Mouse (Mus musculus): ENCODE data around the gene Aldh8a1.
A peak's percentile ranks its signal among the peaks of the same experiment; 100 is the strongest.
"Not testable (repeated sequence)": the region's sequence is repeated elsewhere in the genome, so short reads cannot be mapped to it uniquely, and the experiment has no call there.

Gene Aldh8a1

DNA sequence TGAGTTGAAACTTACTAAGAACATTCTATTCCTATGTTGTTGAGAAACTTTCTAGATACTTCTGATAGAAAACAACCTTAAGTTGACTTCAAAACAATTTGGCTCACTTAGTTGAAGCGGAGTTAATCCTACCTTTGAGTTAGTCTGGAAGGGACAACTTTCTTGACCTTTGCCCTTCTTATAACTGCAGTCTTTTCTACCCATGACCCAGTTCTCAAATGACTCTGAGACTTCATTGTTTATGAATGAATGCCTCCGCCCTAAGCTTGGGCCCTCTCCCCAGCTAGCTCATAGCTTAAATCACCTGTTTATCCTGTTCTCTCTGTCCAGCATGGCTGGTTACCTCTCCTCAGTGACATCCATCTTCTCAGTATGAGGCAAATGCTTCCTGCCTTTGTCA, 7.5 kb upstream of the Aldh8a1 start:
- DNase-seq = no peak

DNA sequence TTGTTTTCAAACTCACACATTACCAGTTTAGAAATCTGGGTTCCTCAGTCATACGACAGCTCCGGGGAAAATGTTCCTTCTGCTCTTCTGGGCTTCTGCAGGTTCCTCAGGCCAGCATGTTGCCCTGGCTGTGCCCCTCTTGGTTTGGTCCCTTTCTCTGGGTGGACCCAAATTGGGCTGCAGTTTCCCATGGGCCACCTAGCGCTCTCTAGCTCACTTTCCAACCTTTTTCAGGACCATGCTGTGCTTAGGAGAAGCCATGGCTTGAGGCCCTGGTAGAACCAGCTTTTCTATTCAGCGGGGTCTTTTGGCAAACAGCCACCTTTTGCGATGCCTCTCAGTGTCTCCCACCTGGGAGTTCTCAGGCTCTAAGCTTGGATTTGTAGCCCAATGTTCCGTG, 4.8 kb upstream of the Aldh8a1 start:
- no peak for DNase-seq

DNA sequence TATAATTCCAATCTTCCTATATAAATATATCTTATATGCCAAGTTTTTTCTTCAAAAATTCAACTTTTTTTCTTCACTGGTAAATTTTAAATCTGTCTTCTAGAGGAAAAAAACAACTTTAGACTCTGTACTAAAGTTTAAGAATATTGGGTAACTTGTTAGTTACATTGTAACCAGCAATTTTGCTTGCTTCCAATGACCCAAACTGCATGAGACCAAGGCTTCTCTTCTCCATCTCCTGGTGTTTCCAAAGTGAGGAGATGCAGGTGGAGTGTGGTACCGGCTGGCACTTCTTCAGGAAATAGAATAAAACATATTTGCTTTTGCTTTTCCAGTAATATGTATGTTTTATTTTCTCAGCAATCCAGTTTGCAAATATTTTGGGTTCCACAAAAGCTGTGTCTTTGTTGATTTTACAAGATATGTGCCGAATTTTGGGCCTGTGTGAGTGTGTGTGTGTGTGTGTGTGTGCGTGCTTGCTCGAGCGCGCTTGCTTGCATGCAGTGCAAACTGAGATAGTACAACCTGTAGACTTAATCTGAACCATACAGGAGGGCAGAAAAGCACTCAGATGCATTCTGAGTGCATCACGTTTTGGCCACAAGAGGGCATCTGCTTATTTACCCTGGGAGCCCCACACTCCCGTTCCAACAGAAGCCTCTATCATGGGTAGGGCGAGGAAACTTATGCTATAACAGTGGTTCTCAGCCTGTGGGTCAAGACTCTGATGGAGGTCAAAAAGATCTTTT, 1.3 kb downstream of the Aldh8a1 start:
- peak; percentile 34 for DNase-seq

DNA sequence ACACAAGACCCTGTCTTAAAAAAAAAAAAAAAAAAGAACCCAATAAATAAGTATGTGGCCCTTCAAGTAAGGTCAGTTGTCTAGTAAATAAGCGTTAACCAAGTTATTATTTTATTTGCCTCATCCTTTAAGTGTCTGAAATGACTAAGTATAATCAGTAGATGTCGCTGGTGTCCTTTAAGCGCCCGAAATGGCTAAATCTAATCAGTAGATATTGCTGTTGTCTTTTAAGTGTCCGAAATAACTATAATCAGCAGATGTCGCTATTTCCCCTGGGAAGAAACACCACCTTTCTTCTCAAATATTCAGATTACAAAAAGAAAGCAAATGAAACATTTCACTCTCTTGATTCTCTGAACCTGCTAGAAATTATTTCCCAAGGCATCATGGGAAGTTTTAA, 5.8 kb downstream of the Aldh8a1 start:
- DNase-seq = peak; percentile 68

DNA sequence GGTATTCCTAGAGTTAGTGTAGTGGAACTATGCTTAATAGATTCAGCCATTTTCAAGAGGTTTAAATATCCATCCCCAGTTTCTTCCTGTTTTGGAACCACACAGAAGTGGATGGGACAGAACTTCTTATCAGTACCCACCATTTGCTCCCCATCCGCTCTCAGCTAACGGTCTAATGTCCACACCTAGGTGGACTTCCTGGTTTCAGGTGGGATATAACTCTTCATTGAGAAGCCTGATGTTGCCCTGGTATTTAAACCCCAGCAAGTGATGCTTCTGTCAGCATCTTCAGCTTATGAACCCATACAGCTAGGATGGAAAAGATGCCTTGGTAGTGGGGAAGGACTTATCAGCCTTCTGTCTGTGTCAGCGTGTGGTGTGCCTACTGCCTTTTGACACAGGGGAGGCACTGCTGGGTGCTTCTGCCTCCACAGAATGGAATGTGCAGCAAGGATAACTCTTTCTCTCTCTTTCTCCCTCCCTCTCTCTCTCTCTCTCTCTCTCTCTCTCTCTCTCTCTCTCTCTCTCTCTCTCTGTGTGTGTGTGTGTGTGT, 8.1 kb downstream of the Aldh8a1 start:
- DNase-seq = no peak

DNA sequence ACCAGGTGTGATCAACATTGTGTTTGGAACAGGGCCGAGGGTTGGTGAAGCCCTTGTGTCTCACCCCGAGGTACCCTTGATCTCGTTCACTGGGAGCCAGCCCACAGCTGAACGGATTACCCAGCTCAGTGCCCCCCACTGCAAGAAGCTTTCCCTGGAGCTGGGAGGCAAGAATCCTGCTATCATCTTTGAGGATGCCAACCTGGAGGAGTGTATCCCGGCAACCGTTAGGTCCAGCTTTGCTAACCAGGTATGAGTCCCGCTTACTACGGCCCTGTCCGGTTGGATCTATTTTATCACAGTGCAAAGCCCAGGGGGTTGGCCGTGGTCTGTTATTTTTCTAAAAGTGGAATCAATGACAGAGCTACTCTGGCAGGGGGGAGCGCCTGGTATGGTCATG, 12.0 kb downstream of the Aldh8a1 start:
- no peak for DNase-seq

DNA sequence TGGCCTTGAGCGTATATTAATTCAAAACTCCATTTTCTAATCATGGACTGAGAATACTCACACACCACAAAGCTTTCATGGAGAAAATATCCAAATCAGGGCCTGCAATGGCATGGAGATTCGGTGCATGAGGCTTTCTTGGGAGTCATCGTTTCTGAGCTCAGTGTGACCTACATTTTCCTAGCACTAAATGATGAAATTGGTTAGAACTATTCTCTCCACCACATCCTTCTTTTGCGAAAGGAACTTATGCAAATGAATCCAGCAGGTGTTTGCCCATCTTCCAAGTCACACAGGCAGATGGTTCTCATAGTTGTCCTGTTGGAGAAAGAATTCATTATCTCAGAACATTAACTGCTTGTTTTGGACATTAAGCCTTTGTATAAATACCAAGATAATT, 13.3 kb downstream of the Aldh8a1 start:
- DNase-seq = no peak

DNA sequence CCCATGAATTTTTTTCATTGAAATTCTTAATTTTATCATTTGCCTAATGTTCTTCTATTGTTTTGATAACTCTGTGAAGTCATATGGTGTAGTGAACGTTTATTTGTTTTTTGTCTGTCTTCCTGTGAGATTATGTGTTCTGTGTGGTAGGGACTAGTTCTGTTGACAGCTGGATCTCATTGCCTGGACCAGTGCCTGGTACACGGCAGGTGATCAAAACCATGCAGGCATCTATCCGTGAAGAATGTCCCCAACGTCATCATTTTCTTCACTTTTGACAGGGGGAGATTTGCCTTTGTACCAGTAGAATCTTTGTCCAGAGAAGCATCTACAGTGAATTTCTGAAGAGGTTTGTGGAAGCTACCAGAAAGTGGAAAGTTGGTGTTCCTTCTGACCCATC, 14.2 kb downstream of the Aldh8a1 start:
- DNase-seq = no peak

DNA sequence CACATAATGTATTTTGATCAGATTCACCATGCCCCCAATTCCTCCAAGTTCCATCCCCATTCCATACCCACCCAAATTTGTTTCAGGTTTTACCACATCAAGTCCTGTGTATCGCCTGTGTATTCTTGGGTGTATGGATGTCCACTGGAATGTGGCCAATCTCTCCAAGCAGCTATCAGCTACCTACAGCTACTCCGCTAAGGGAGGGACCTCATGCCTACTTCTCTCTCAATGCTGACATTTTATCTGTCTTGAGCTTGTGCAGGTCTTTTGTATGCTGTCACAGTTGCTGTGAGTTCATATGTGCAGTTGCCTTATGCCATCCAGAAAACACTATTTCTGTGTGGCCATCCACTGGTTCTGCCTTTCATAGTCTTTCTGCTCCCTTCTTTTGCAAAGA, 16.3 kb downstream of the Aldh8a1 start:
- DNase-seq = no peak

DNA sequence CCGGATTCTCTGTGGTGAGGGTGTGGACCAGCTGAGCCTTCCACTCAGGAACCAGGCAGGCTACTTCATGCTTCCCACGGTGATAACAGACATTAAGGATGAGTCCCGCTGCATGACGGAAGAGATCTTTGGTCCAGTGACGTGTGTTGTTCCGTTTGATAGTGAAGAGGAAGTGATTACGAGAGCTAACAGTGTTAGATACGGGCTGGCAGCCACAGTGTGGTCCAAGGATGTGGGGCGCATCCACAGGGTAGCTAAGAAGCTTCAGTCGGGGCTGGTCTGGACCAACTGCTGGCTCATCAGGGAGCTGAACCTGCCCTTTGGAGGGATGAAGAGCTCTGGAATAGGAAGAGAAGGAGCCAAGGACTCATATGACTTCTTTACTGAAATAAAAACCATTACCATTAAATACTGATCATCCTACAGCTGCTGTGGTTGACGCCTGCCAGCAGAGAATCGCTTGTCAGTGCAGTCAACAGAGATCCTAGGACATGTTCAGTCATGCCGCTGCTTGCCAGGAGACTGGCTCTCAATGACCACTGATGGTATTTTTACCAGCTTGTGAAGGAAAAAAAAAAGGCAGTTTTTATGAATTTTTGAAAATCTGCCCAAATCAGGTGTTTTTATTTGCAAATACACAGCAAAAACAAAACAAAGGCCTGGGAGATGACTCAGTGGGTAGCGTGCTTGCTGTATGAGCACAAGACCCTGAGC, 18.5 kb downstream of the Aldh8a1 start:
- DNase-seq = no peak

DNA sequence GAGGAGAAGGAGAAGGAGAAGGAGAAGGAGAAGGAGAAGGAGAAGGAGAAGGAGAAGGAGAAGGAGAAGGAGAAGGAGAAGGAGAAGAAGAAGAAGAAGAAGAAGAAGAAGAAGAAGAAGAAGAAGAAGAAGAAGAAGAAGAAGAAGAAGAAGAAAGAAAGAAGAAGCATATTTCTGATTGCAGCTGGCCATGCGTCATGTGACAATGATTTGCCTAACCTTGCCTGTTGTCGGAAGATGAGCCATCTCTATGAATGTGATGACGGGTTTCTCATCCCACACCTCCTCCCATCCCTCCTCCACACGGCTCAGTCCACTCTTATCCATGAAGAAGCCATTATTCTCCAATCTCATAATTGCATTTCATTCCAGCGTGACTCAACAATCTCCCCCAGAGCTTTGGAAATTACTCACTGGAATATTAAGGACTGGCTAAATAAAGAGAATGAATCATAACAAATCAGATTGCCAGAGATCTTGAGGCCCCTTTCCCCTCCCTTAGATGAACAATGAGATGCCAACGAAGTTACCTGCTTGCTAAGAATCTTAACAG, 21.9 kb downstream of the Aldh8a1 start:
- not testable (repeated sequence) for DNase-seq

DNA sequence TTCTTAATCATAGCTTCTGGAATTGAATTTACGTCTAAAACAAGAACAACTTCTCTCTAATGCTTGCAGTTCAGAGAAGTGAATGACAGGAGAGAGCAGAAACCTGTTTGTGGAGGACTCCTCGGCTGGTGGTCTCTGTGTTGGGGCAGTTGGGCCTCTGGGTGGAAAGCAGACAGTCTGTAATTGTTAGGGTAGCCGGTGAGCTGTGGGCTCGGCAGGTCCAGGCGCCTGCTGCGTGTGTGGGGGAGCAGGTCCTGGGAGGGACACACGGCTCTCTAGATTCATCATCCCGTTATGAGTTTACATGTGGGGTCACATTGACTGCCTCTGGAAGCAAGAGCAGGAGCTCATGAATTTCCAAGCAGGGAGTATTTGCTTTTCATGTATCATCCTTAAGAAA, 22.5 kb downstream of the Aldh8a1 start:
- no peak for DNase-seq

DNA sequence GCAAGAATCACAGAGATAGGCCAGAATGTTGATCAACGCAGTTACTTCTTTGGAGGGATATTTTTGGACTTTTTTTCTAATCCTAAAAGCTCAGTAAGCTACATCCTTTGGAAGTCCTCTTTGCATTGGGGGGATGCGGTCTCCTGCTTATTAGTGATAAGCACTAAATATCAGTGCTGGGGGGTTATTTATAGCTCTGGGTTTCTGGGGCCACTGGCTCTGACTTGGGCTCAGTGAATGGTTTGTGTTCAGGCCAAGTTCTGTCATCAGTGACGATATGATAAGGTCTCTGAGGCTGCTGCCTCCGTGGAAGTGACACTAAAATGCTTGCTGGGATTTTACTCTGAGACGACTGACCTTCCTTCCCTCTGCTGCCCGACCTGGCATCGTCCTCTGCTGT, 22.9 kb downstream of the Aldh8a1 start:
- no peak for DNase-seq

DNA sequence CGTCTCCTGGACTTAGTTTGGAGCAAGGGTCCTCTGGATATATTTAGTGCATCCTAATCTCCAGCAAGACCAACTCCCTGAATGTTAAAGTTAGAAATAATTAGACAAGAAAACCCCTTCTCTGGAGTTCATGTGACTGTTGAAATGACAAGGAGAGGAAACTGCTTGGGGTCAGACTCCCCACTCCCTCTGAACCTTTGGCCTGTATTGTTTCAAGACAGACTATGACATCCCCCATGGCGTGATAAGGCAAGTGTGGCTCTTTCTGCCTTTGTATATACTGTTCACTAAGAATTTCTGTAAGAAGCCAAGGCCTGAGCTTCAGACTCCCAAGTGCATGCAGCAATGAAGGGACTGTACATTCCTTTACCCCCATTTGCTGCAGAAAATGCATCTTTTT, 23.4 kb downstream of the Aldh8a1 start:
- no peak for DNase-seq

DNA sequence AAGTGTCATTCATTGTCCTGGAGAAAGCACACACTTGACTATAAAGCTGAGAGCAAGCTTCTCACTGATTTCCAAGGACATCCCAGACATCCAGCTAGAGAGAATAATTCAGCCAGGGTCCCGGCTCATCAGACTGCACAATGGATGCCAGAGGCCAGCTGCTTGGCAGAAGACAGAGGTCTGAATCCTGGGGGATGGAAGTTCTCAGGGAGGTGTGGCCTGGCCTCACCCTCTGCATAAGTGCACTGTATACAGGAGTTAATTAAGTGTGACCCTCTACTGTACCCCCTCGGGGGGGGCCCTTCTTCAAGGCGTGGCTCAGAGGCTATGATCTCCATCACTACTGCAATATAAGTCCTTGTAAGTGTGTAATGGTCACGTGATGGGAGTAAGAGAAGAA, 24.2 kb downstream of the Aldh8a1 start:
- DNase-seq = no peak

DNA sequence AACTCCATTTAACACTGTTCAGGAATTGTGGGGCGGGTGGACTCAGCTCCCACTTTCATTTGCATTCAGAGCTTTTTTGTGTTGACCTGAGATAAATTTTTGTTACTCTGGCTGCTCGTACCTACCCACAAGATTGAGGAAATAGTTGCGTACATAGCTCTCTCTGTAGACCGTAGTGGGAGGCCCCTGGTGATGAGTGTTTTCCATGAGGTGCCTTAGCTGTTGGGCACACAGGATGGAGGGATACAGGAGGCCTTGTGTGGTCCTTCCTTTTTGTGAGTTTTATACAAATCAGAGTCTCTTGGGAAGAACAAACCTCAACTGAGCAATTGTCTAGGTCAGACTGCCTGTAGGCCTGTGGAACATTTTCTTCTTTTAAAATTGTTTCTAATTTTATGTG, 27.7 kb downstream of the Aldh8a1 start:
- DNase-seq = no peak

DNA sequence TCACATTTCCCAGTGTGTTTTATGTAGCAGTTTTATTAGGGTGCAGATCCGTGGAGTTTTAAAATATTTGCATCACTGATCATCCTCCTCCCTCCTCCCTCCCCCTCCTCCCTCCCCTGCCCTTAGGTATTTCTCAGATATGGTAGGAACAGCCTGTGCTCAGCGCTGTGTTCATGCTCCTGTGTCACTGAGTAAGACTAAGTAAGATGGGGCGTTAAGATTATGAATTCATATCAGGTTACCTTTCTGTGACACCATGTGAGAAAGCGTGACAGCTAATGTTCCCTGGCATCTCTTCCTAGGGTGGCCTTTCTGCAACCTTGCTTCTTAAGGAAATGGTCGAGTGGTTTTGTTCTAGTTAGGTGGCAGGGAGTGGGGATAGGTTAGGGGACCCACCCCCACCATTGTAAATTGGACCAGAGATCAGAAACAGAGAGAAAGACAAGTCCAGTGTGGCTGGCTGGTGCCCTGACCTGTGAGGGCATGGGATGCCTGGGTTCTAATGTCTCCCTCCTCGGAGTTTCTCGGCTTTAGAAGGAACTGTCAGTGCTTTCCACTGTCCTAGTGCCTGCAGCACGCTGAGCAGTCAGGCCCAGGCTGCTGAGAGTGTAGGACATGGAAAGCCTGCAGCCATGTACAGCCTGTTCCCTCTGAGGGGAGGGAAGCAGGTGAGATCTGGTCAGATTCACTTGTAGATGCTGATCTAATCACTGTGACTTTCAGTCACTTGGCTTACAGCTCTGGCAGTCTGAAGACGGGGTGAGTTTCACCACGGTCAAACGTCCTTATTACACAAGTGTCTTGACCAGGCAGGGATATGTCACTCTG, 28.8 kb downstream of the Aldh8a1 start:
- DNase-seq = no peak

DNA sequence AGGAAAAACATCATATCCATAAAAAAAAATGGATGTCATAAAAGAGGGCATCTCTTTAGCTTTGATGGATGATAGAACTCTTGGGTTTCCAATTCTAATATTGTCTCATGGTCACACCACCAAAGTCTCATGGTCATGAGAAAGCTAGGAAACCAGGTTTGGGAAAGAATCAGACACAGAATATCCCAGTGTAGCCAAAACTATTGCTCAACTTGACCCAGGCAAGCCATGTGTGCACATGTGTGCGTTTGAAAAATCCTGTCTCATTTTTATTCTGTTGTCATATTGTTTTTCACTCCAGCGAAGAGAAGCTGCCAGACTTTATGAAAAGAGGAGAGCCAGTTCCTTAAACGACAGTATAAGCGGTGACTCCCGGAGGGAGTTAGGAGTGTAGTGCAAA, 33.6 kb downstream of the Aldh8a1 start:
- DNase-seq = no peak

DNA sequence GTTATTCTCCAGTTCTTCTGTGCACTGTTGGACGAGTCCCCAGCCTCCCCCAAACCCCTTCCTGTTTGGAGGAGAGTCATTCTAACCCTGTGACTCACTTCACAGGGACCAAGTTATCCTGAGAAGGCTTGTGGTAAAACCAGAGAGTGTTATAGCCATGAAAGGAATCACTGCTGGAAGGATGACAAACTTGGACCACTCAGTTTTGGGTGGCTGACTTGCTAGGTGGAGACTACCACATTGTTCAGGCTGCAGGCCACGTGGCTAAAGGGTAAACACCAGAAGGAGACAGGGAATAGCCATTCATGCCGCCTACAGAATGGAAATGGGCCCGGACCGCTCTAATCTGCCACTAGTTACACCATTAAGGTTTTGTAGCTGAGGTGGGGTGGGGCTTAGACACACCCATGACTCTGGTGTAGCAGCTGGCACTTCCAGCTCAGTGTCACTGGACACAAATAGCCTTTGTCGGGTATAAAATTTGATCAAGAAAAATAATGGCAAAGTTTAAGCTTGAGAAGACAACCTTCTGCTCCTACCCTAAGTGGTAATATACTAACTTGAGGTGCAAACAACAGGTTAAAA, 34.6 kb downstream of the Aldh8a1 start:
- DNase-seq = no peak

DNA sequence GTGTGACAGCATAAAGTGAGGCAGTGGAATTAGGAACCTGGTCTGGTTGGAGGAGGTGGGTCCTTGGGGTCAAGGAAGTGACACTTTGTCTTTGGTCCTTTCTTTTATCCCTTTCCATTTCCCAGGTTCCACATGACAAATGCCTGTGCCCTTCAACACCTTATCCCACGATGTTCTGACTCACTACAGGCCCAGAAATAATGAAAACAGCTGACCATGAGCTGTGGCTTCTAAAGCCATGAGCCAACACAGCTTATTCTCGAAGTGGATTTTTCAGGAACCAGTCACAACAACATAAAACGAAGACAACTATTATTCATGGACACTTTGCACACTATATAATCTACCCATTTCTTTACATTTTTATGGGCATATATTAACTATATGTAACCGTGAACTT, 37.9 kb downstream of the Aldh8a1 start:
- no peak for DNase-seq

DNA sequence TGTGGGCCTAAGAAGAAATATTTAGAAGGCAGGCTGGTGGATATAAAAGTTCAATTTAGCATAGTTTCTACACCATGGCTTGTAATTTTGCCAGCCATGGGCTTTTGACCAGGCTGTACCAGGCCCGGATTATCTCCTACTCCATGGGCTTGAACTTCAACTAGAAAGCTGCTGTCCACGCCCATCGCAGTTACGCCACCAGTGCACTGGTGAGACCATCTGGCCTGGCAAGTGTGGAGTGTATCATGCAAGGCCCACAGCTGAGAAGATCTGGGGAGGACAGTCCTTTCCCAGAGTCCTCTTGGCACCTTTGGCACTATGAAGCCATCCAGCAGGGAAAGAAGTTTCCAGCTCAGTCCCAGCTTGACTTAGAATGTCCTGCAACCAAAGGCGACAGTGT, 39.1 kb downstream of the Aldh8a1 start:
- no peak for DNase-seq

DNA sequence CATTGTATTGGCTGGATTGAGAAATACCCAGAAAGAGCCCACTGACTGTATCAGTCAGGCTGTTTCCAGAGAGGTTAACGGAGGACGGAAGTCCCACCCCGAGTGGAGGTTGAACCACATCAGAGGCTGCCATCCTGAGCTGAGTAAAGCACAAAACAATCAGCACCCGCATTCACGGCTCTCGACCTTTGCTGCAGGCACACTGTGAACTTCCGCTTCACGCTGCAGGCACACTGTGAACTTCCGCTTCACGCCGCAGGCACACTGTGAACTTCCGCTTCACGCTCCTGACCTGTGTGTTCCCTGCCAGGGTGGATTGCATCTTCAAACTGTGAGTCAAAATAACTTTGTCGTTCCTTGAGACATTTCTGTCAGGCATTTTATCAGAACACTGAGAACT, 42.1 kb downstream of the Aldh8a1 start:
- peak; percentile 16 for DNase-seq

Measured in lung, postnatal 36 days (tissue).